Mouse (Mus musculus) embryonic facial prominence, embryonic 14.5 days (tissue): ENCODE data around the gene Lima1. TPM values are rescaled to one million over a fixed set of nuclear protein-coding genes. Genes with fewer than 3 reads are reported as not detected.

ENCODE experiments used
- ATAC-seq: fragments of 200-750 bp; cut with Nextera tagmentation; 2 replicates; pipeline ENCODE4 v1.8.0; 2017; ENCODE audit warnings: low read depth, moderate number of reproducible peaks, moderate TSS enrichment
- DNase-seq: peaks from one replicate; pipeline ENCODE4 v3.0.0-alpha.2; 2015; ENCODE audit warnings: low spot score
- H3K27ac ChIP-seq: fragments of 300-500 bp; sonication (generic); replicated peaks from 2 replicates; pipeline ENCODE4 v1.5.1; 2014; ENCODE audit warnings: low read depth, mild to moderate bottlenecking, low read length, moderate library complexity
- H3K27me3 ChIP-seq: fragments of 300-500 bp; sonication (generic); replicated peaks from 2 replicates; pipeline ENCODE4 v1.6.1; 2014; ENCODE audit warnings: low read length; ENCODE audit not compliant: control insufficient read depth, insufficient read depth
- H3K36me3 ChIP-seq: fragments of 300-500 bp; sonication (generic); 2 replicates; pipeline ENCODE4 v1.6.1; 2014; ENCODE audit warnings: low read length, mixed read lengths; ENCODE audit not compliant: control insufficient read depth, insufficient read depth
- H3K4me1 ChIP-seq: fragments of 300-500 bp; sonication (generic); 2 replicates; pipeline ENCODE4 v1.6.1; 2014; ENCODE audit warnings: antibody characterized with exemption, low read length; ENCODE audit not compliant: control insufficient read depth, insufficient read depth
- H3K4me2 ChIP-seq: fragments of 300-500 bp; sonication (generic); 2 replicates; pipeline ENCODE4 v1.6.1; 2014; ENCODE audit warnings: low read depth, mild to moderate bottlenecking, low read length, moderate library complexity, mixed read lengths
- H3K4me3 ChIP-seq: fragments of 300-500 bp; sonication (generic); 2 replicates; pipeline ENCODE4 v1.5.1; 2014; ENCODE audit warnings: low read depth, mild to moderate bottlenecking, low read length
- H3K9ac ChIP-seq: fragments of 300-500 bp; sonication (generic); 2 replicates; pipeline ENCODE4 v1.6.1; 2014; ENCODE audit warnings: low read depth, mild to moderate bottlenecking, low read length, moderate library complexity, mixed read lengths
- H3K9me3 ChIP-seq: fragments of 300-500 bp; sonication (generic); 2 replicates; pipeline ENCODE4 v1.6.1; 2016; ENCODE audit warnings: low read length; ENCODE audit not compliant: control insufficient read depth
- WGBS: fragments of 180-500 bp; shearing (Covaris S2); extraction: QIAGEN DNeasy Blood & Tissue Kit; methylation state at CpG from one replicate; pipeline ENCODE4 v1.1.7; 2014; 5-methylcytosine and 5-hydroxymethylcytosine counted together
- polyA plus RNA-seq: library from polyadenylated mRNA; unstranded; fragments of >200 nt; fragmentation: Nextera tagmentation; extraction: Ambion mirVana; gene quantifications from 2 replicates; pipeline ENCODE4 v1.2.1, GENCODE M21; 2014

The Lima1 gene
- polyA plus RNA-seq, 1 experiment from 2014 or later, result 66.6 TPM

DNA sequence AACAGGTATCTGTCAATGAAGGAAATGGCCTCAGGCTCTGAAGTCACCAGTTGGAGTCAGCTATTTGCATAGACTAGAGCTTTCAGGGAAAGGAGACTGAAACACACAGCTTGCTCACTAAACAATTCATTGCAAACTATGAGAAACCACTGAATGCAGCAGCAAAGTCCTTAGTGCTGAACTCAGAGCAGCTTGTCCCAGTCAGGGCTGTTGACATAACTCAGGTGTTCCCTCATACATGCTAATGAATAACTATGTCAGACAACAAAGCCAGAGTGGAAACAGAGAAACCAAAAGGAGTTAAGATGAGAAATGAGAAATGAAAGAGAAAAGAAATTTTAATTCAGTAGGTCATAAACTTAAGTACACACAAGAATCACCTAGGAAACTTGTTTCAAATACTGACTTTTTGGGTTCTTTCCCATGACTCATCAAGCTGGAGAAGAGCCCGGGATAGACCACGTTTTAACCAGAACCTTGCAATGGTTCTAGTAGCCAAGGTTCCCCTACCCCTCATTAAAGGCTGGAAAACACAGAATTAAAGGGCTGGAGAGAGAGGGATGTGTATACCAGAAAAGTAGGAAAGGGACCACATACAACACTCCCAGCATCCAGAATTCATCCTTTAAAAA is 22.5 kb downstream of the Lima1 start:
- no peak overlapping the region for H3K9ac ChIP-seq
- no peaks in the 10 kb centered on the region for H3K9me3 ChIP-seq
- no peak overlapping the region for H3K4me2 ChIP-seq
- H3K4me1 ChIP-seq, result peaks cover 7% of the 10 kb centered on the region
- H3K36me3 ChIP-seq, result no peaks in the 10 kb centered on the region
- DNase-seq (no peak), ATAC-seq (no peak)
- WGBS, result 82% methylated on average over 2 of the region's 2 CpGs
- no peak overlapping the region for H3K27ac ChIP-seq
- H3K4me3 ChIP-seq, result no peak overlapping the region
- no peaks in the 10 kb centered on the region for H3K27me3 ChIP-seq

DNA sequence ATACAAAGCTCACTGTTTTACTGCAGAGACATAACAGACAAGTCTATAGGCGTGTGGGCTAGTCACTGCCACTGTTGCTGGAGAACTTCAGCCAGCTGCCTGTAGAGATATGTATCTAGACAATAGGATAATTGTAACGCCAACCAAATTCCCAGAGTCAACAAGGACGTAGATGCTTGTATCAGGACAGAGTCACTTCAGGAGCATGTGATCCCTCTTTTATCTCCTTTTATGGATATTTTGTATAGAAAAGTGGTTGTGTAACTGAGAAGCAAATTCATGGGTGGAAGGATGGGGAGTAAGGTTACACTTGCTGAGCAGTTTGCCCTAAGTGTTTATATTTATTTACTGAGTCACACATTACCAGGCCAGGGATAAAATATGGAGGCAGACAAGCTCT is 25.0 kb downstream of the Lima1 start:
- Histone ChIP-seq H3K9me3 (no peaks in the 10 kb centered on the region), H3K4me2 (no peak overlapping the region), H3K4me1 (peaks cover 19% of the 10 kb centered on the region), H3K9ac (no peak overlapping the region), H3K4me3 (no peak overlapping the region), H3K36me3 (no peaks in the 10 kb centered on the region), H3K27me3 (no peaks in the 10 kb centered on the region), H3K27ac (no peak overlapping the region)
- ATAC-seq (no peak), DNase-seq (no peak)
- 61% methylated on average over 3 of the region's 3 CpGs for WGBS

DNA sequence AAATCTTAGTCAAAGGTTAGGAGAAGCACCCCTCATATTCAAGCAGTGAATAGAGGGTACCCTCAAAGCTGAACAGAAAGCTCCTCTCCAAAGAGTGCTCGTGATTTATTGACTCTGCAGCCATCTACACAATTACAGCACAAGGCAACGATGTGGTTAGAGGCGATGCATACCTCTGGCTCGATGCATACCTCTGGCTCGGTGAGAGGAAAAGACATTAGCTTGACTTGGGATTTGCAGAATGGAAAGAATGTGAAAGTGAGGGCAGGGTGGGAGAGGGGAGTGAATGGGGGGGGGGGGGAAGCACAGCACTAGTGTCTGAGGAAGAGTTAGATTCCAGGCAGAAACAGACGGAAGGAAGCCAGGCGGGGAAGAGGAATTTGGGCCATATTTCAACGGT is 27.3 kb downstream of the Lima1 start:
- peak; percentile 81 for ATAC-seq
- H3K27me3 ChIP-seq, result no peaks in the 10 kb centered on the region
- H3K4me1 ChIP-seq, result peaks cover 19% of the 10 kb centered on the region
- 25% methylated on average over 8 of the region's 8 CpGs for WGBS
- peak overlapping the region; percentile 61 for H3K27ac ChIP-seq
- DNase-seq, result peak; percentile 88
- no peaks in the 10 kb centered on the region for H3K9me3 ChIP-seq
- H3K4me3 ChIP-seq, result no peak overlapping the region
- no peak overlapping the region for H3K4me2 ChIP-seq
- H3K36me3 ChIP-seq, result no peaks in the 10 kb centered on the region
- H3K9ac ChIP-seq, result no peak overlapping the region

DNA sequence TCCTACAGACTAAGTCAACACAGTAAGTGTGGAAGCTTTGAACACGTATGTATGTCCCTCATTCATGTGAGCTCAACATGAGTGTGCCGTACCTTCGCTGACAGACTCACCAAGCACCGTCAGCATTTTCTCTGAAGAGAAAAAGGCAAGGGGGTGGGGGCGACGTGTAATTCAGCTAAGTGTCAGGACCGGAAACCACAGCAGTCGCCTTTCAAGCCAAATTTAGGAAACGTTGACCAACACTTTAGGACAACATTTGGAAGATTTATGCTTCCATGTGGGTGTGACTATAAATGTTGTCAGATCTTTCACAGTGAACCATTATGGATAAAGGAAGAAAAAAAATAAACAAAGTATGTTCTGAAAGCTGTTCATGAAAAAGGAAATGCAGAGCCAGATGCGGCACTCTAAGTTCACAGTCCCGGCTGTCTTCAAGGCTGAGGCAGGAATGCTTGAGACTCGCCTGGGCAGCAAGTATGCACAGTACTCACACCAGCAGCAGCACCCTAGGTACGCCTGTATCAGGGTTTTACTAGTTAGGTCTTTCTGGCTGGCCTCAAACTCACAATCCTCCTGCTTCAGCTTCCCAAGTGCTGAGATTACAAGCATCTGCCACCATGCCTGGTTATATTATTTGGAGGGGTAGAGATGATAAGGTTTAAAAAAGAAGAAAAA is 27.9 kb downstream of the Lima1 start:
- no peaks in the 10 kb centered on the region for H3K36me3 ChIP-seq
- H3K9me3 ChIP-seq, result no peaks in the 10 kb centered on the region
- no peak overlapping the region for H3K4me3 ChIP-seq
- WGBS, result 53% methylated on average over 13 of the region's 13 CpGs
- H3K27ac ChIP-seq, result peak overlapping the region; percentile 61
- H3K27me3 ChIP-seq, result no peaks in the 10 kb centered on the region
- H3K4me1 ChIP-seq, result peaks cover 19% of the 10 kb centered on the region
- 0 out of 2 replicates have a peak overlapping the region, but pooled peaks have one; percentile 2 for H3K4me2 ChIP-seq
- 0 out of 2 replicates have a peak overlapping the region, but pooled peaks have one; percentile 14 for H3K9ac ChIP-seq
- ATAC-seq (0 out of 2 replicates have a peak, but pooled peaks have one; percentile 33), DNase-seq (no peak)

DNA sequence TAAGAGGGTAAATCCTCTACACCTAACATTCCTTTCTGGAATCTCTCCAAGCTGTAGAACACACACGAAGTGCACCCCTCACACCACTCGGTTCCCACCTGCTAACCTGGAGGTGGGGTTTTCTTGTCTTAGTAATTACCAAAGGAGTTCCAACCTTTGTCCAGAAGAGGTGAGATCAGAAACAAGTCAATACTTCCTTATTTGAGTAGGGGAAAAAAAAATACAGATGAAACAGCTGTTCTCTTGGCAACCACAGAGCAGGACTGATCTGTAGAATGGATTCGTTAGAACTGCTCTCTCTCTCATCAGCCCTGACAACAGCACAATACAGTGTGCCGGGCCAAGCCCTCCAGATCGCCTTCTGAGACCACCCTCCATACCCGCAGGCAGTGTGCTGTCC is 28.6 kb downstream of the Lima1 start:
- Histone ChIP-seq H3K27me3 (no peaks in the 10 kb centered on the region), H3K4me1 (peaks cover 19% of the 10 kb centered on the region), H3K27ac (peak overlapping the region; percentile 61; the same call in 1 of the 2 replicates), H3K9ac (0 out of 2 replicates have a peak overlapping the region, but pooled peaks have one; percentile 14), H3K4me3 (no peak overlapping the region), H3K36me3 (no peaks in the 10 kb centered on the region), H3K4me2 (no peak overlapping the region), H3K9me3 (no peaks in the 10 kb centered on the region)
- no peak for DNase-seq
- 0 out of 2 replicates have a peak, but pooled peaks have one; percentile 60 for ATAC-seq
- 43% methylated on average over 6 of the region's 6 CpGs for WGBS

DNA sequence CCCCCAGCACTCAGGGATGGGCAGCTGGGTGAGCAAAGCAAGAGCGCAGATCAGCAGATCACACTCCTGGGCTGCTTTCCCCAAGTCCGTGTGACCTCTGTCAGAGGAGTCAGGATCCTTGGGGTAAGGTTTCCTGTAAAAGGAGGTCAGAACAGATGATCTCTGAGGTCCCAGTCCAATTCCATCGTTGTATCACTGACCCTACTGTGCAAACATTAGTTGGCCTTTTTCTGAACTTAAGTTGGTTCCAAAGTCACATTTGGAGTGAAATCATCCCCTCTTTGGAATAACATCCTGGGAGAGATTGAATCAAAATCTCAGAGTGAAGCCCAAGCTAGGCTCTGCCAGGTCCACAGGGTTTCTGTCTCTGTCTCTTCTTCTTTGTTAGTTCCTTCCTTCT is 31.4 kb downstream of the Lima1 start:
- Histone ChIP-seq H3K4me1 (peaks cover 22% of the 10 kb centered on the region), H3K9me3 (no peaks in the 10 kb centered on the region), H3K4me2 (no peak overlapping the region), H3K27me3 (no peaks in the 10 kb centered on the region), H3K9ac (no peak overlapping the region), H3K27ac (no peak overlapping the region), H3K4me3 (no peak overlapping the region), H3K36me3 (no peaks in the 10 kb centered on the region)
- ATAC-seq (no peak), DNase-seq (no peak)
- 58% methylated on average over 3 of the region's 3 CpGs for WGBS

DNA sequence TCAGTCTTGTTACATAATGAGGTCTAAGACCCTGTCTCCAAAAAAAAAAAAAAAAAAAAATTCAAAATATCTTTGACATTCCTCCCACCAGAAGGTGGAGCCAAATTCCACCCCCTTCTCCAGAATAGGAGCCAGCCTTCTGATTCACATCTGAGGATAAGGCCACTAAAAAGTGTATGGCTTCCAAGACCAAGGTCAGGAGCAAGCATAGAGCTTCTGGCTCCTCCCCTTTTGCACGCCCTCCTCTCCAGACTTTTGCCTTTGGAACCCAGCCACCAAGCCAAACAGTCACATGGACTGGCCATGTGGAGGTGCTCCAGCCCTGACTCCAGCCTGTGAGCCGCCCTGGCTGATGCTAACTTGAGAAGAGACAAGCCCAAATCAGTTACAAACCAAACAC is 35.3 kb downstream of the Lima1 start:
- Histone ChIP-seq H3K4me2 (no peak overlapping the region), H3K36me3 (no peaks in the 10 kb centered on the region), H3K27me3 (no peaks in the 10 kb centered on the region), H3K27ac (no peak overlapping the region), H3K4me3 (no peak overlapping the region), H3K9ac (no peak overlapping the region), H3K4me1 (peaks cover 11% of the 10 kb centered on the region; the same call in 1 of the 2 replicates), H3K9me3 (no peaks in the 10 kb centered on the region)
- DNase-seq, result no peak
- ATAC-seq, result no peak
- WGBS, result 80% methylated on average over 2 of the region's 2 CpGs

DNA sequence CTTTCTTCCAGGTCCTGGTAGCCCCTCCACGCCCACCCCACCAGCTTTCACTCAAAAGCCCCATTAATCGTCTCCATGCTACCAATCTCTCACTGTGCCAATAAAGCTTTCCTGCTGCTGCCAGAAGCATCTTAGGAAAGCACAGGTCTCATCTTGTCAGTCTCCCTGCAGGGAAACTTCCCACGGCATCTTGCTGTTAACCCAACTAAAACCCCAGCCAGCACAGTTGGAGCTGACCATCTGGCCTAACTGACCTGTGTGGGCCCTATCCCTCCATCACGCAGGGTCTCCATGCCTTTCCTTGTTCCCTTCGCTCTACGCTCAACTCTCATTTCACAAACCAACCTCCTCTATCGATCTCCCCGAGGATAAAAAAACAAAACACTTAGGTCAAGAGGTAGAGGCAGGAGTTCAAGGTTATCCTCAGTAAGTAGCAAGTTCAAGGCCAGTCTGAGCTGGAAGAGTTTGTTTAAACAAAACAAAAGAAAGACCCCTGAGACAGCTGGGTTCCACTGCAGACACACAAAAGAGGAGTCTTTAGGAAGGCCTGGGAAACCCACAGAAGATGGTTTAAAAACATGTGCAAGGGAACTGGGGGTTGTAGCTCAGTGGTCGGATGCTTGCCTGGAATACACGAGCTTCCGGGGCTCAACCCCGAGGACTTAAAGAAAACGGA is 36.0 kb downstream of the Lima1 start:
- DNase-seq (no peak), ATAC-seq (no peak)
- Histone ChIP-seq H3K9me3 (no peaks in the 10 kb centered on the region), H3K27ac (no peak overlapping the region), H3K4me1 (peaks cover 12% of the 10 kb centered on the region; the same call in 1 of the 2 replicates), H3K9ac (no peak overlapping the region), H3K4me3 (no peak overlapping the region), H3K4me2 (no peak overlapping the region), H3K36me3 (no peaks in the 10 kb centered on the region), H3K27me3 (no peaks in the 10 kb centered on the region)
- 74% methylated on average over 13 of the region's 13 CpGs for WGBS
